Mouse (Mus musculus) lung, embryonic 15.5 days (tissue): Measurements from ENCODE around the gene Atxn2l. TPM values are rescaled to one million over a fixed set of nuclear protein-coding genes. Genes with fewer than 3 reads are reported as not detected.
"Not testable (repeated sequence)": the region's sequence is repeated elsewhere in the genome, so short reads cannot be mapped to it uniquely, and the experiment has no call there.

Experiments
- ATAC-seq: fragments of 200-750 bp; cut with Nextera tagmentation; 2 replicates; pipeline ENCODE4 v1.8.0; 2017; ENCODE audit warnings: moderate number of reproducible peaks, borderline replicate concordance; ENCODE audit not compliant: low FRiP score, low TSS enrichment; ENCODE audit errors: extremely low read depth
- H3K27ac ChIP-seq: fragments of 300-500 bp; sonication (generic); 2 replicates; pipeline ENCODE4 v1.5.1; 2015; ENCODE audit warnings: moderate library complexity, mild to moderate bottlenecking, inconsistent platforms
- H3K27me3 ChIP-seq: fragments of 300-500 bp; sonication (generic); 2 replicates; pipeline ENCODE4 v1.6.1; 2015; ENCODE audit warnings: inconsistent platforms
- H3K36me3 ChIP-seq: fragments of 300-500 bp; sonication (generic); 2 replicates; pipeline ENCODE4 v1.6.1; 2015; ENCODE audit warnings: inconsistent platforms
- H3K4me1 ChIP-seq: fragments of 300-500 bp; sonication (generic); 2 replicates; pipeline ENCODE4 v1.6.1; 2015; ENCODE audit warnings: inconsistent platforms
- H3K4me2 ChIP-seq: fragments of 300-500 bp; sonication (generic); 2 replicates; pipeline ENCODE4 v1.6.1; 2015; ENCODE audit warnings: inconsistent platforms, mild to moderate bottlenecking, moderate library complexity
- H3K4me3 ChIP-seq: fragments of 300-500 bp; sonication (generic); 2 replicates; pipeline ENCODE4 v1.5.1; 2015; ENCODE audit warnings: mild to moderate bottlenecking, inconsistent platforms
- H3K9ac ChIP-seq: fragments of 300-500 bp; sonication (generic); 2 replicates; pipeline ENCODE4 v1.6.1; 2015; ENCODE audit warnings: inconsistent platforms
- H3K9me3 ChIP-seq: fragments of 300-500 bp; sonication (generic); 2 replicates; pipeline ENCODE4 v1.6.1; 2016; ENCODE audit warnings: inconsistent platforms
- WGBS: fragments of 180-500 bp; shearing (Covaris S2); methylation state at CpG from one replicate; pipeline ENCODE4 v1.1.7; 2015; 5-methylcytosine and 5-hydroxymethylcytosine counted together
- polyA plus RNA-seq: library from polyadenylated mRNA; unstranded; fragments of >200 nt; fragmentation: Nextera tagmentation; extraction: Ambion mirVana; gene quantifications from 2 replicates; pipeline ENCODE4 v1.2.1, GENCODE M21; 2015

Gene Atxn2l
- polyA plus RNA-seq, 1 experiment from 2014 or later = 54.1 TPM

DNA sequence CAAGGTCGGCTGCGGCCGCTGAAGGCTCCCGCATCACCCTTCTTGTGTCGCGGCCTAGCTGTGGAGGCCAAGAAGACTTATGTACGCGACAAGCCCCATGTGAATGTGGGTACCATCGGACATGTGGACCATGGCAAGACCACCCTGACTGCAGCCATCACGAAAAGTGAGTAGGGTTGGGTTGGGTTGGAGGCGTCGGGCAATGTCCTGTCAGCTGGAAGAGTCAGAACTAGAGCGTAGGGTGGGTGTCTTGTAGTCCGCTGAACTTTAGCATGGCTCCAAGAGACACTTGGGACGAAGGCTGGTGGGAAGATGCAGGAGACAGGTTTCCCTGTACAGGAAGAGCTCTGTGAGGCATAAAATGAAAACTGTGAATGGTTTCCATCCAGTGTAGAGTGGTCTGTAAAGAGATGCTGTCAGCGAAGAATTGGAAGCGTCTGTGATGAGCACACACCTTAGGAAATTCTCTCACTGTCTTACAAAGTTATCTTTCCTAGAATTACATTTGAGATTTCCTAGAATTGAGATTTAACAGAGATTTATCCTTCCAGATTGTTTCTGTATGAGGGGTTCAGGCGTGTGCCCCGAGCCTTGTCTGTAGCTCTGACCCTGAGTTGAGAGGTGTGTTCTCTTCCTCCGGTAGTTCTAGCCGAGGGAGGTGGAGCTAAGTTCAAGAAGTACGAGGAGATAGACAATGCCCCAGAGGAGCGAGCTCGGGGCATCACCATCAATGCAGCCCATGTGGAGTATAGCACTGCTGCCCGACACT is 15.4 kb downstream of the Atxn2l start:
- Histone ChIP-seq H3K4me2 (peak overlapping the region; percentile 86), H3K36me3 (peaks cover 35% of the 10 kb centered on the region), H3K9ac (peak overlapping the region; percentile 80), H3K4me3 (peak overlapping the region; percentile 78), H3K4me1 (peaks cover 11% of the 10 kb centered on the region), H3K27ac (0 out of 2 replicates have a peak overlapping the region, but pooled peaks have one; percentile 51)
- H3K9me3 ChIP-seq, H3K27me3 ChIP-seq: not testable (repeated sequence)
- WGBS = 11% methylated on average over 25 of the region's 25 CpGs
- 0 out of 2 replicates have a peak, but pooled peaks have one; percentile 1 for ATAC-seq

DNA sequence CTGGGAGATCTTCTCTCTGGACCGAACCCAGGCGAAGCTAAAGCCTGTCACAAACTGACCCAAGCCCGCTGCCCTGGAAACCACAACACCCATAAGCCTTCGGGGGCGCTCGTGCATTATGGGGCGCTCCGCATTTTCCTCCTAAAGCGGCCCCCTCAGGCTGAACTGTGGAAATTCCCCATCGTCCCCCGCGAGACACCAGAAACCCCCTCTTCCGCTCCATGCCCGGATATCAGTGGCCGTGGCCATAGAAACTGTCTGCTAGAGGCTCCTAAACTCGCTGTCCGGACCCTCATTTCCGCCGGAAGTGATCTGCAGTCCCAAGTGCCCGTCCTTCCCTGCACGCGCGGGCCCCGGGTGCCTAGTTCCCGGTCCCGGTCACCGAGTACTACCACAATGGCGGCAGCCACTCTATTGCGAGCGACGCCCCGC is 16.2 kb downstream of the Atxn2l start, which contains the start of gene Tufm:
TSS of gene Tufm (plus strand) at position 310 of the 432 bp plus-strand sequence.
- Histone ChIP-seq H3K36me3 (peaks cover 28% of the 10 kb centered on the region), H3K4me1 (peaks cover 14% of the 10 kb centered on the region), H3K4me2 (peak within 1 kb of the TSS; percentile 86), H3K27ac (peak within 1 kb of the TSS; percentile 71), H3K4me3 (peak within 1 kb of the TSS; percentile 78), H3K27me3 (no peaks in the 10 kb centered on the region), H3K9ac (peak within 1 kb of the TSS; percentile 80), H3K9me3 (no peaks in the 10 kb centered on the region)
- WGBS = 0% methylated on average over 32 of the region's 32 CpGs
- ATAC-seq = peak; percentile 94

DNA sequence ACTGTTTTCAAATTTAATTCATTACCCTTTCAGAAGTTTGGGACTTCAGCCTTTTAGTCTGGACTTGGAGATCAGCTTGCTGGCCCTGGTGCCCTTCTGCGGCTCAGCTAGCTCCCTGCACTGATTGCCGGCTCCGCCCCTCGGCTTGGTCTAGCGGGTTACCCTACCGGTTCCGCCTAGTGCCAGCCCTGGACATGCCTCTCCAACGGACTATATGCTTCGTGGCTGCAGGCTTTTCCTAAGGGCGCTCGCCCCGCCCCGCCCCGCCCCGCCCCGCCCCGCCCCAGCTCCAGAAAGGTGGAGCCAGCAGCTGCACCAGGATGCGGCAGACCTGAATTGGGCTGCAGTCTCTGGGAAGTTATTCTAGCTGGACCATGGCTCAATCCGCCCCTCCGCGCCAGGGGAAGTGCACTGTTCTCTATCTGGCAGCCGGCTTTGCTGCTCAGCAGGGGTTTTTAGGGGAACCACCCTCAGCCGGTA is 20.8 kb downstream of the Atxn2l start:
- H3K9ac ChIP-seq = peak overlapping the region; percentile 55
- H3K27ac ChIP-seq = peak overlapping the region; percentile 84
- H3K4me1 ChIP-seq = peaks cover 5% of the 10 kb centered on the region
- peak overlapping the region; percentile 38 for H3K4me3 ChIP-seq
- no peaks in the 10 kb centered on the region for H3K9me3 ChIP-seq
- under 1% methylated on average over 23 of the region's 23 CpGs for WGBS
- H3K27me3 ChIP-seq = no peaks in the 10 kb centered on the region
- H3K4me2 ChIP-seq = peak overlapping the region; percentile 77
- no peaks in the 10 kb centered on the region for H3K36me3 ChIP-seq
- peak; percentile 92 for ATAC-seq

DNA sequence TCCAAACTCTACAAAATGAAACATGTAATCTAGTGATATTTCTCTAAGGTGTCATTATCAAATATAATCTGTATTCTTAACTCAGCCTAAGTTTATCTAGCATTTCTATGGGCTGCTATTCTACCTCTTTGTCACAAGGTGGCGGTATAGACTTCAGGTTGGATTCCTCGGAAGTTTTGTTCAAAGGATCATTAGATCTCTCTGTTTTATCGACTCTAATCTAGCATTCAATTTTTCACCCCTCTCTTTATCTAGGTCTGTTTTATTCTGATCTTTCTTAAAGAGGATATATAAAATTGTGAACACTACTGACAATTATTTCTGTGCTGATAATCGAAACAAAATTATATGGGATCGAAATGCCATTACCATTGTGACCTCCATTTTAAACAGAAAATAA is 21.5 kb downstream of the Atxn2l start:
- no peak for ATAC-seq
- H3K27me3 ChIP-seq = no peaks in the 10 kb centered on the region
- no peak overlapping the region for H3K4me3 ChIP-seq
- no peak overlapping the region; the same call in 1 of the 2 replicates for H3K4me2 ChIP-seq
- WGBS = 20% methylated on average over 5 of the region's 5 CpGs
- H3K36me3 ChIP-seq = no peaks in the 10 kb centered on the region
- H3K4me1 ChIP-seq = peaks cover 5% of the 10 kb centered on the region
- H3K27ac ChIP-seq = no peak overlapping the region
- H3K9me3 ChIP-seq = no peaks in the 10 kb centered on the region
- no peak overlapping the region for H3K9ac ChIP-seq

- WGBS = under 1% methylated on average over 52 of the region's 53 CpGs
- peak within 1 kb of the TSS; percentile 85 for H3K9ac ChIP-seq
- no peaks in the 10 kb centered on the region for H3K9me3 ChIP-seq
- ATAC-seq = peak; percentile 92
- peak within 1 kb of the TSS; percentile 76 for H3K4me3 ChIP-seq
- peaks cover 28% of the 10 kb centered on the region for H3K36me3 ChIP-seq
- peak within 1 kb of the TSS; percentile 93 for H3K27ac ChIP-seq
- peak within 1 kb of the TSS; percentile 80 for H3K4me2 ChIP-seq
- no peaks in the 10 kb centered on the region for H3K27me3 ChIP-seq
- peaks cover 20% of the 10 kb centered on the region for H3K4me1 ChIP-seq
Observed at GRCm38 (mm10) chr7:126474993-126475581, 28.1 kb downstream of the Atxn2l start, which contains the start of gene Sh2b1. Sh2b1 (minus strand) TSS chr7:126475424.

DNA sequence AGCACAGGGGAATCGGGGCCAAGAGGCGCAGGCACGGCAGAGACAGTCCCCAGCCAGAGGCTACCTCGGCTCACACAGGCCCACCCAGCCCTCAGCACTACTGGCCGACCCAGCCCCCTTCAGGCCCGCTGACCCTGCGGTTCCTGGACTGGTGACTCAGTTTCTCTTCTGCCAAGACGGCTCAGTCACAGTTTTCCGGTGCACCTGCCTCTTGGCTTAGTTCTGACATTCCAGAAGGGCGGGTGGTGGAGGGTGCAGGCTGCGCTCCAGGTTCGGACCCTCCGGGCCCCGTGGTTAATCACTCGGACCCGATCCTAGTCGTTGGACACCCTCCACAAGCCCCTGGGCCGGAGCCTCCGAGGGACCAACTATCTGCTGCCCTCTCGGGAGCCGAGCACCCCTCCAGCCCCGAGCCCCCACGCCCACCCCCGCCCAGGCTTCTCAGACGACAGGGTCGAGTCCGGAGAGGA is 28.7 kb downstream of the Atxn2l start:
- peak overlapping the region; percentile 85 for H3K9ac ChIP-seq
- peak overlapping the region; percentile 76 for H3K4me3 ChIP-seq
- WGBS = 2% methylated on average over 26 of the region's 27 CpGs
- peak overlapping the region; percentile 93 for H3K27ac ChIP-seq
- peak overlapping the region; percentile 80 for H3K4me2 ChIP-seq
- ATAC-seq = peak; percentile 33
- peaks cover 20% of the 10 kb centered on the region for H3K4me1 ChIP-seq
- no peaks in the 10 kb centered on the region for H3K27me3 ChIP-seq
- H3K36me3 ChIP-seq = peaks cover 32% of the 10 kb centered on the region
- H3K9me3 ChIP-seq = no peaks in the 10 kb centered on the region

GRCm38 (mm10) chr7:126473470-126474086 is 29.7 kb downstream of the Atxn2l start:
- H3K9me3 ChIP-seq = no peaks in the 10 kb centered on the region
- H3K27ac ChIP-seq = no peak overlapping the region
- no peaks in the 10 kb centered on the region for H3K27me3 ChIP-seq
- WGBS = 80% methylated on average over 9 of the region's 9 CpGs
- peak overlapping the region; percentile 76 for H3K4me3 ChIP-seq
- H3K9ac ChIP-seq = peak overlapping the region; percentile 85; the same call in 1 of the 2 replicates
- no peak for ATAC-seq
- H3K4me1 ChIP-seq = peaks cover 20% of the 10 kb centered on the region
- peaks cover 42% of the 10 kb centered on the region for H3K36me3 ChIP-seq
- peak overlapping the region; percentile 80 for H3K4me2 ChIP-seq

DNA sequence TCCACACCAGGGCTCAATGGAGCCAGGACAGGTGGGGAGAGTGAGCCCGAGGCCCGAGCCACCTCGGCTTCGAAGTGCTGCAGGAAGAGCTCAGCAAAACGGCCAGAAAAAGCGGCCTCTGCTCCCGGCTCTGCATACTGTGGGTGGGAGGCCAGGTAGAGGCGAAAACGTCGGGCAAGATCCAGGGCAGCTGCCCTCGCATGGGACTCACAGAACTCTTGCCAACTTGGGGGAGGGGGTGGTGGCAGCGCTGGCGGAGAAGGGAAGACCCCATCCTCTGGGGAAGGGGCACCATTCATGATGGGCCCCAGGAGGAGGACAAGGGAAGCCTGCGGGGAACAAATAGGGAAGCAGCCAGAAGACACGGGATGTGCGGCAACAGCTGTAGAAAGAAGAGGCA is 30.5 kb downstream of the Atxn2l start:
- no peaks in the 10 kb centered on the region for H3K27me3 ChIP-seq
- no peak overlapping the region for H3K27ac ChIP-seq
- H3K9ac ChIP-seq = no peak overlapping the region
- WGBS = 87% methylated on average over 16 of the region's 16 CpGs
- H3K4me3 ChIP-seq = no peak overlapping the region
- no peaks in the 10 kb centered on the region for H3K9me3 ChIP-seq
- H3K4me1 ChIP-seq = peaks cover 20% of the 10 kb centered on the region
- H3K4me2 ChIP-seq = peak overlapping the region; percentile 80; the same call in 1 of the 2 replicates
- peaks cover 51% of the 10 kb centered on the region for H3K36me3 ChIP-seq
- ATAC-seq = no peak

- H3K4me3 ChIP-seq = no peak overlapping the region
- H3K4me2 ChIP-seq = no peak overlapping the region
- peaks cover 20% of the 10 kb centered on the region for H3K4me1 ChIP-seq
- ATAC-seq = no peak
- no peak overlapping the region for H3K9ac ChIP-seq
- H3K9me3 ChIP-seq = no peaks in the 10 kb centered on the region
- 80% methylated on average over 13 of the region's 13 CpGs for WGBS
- H3K27me3 ChIP-seq = no peaks in the 10 kb centered on the region
- peaks cover 55% of the 10 kb centered on the region for H3K36me3 ChIP-seq
- no peak overlapping the region for H3K27ac ChIP-seq
Observed at GRCm38 (mm10) chr7:126472306-126472705, 30.9 kb downstream of the Atxn2l start.

DNA sequence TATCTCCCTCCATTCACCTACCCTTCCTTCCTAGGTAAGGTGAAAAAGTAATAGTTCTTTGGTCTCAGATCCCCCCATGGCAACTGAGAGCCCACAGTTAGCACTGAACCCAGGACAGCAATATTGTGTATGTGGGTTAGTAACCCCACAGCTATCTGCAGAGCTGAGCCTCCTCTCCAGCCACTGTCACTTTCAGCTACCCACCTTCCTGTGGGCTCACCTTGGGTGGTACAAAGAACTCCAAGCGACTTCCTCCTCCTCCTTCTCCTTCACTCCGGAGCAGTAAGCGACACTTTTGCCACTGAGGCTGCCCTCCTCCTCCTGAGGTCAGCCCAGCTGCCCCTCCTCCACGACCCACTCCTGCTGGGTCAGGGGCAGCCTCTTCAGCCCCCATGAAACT is 31.4 kb downstream of the Atxn2l start:
- Histone ChIP-seq H3K4me2 (no peak overlapping the region), H3K36me3 (peaks cover 59% of the 10 kb centered on the region)
- WGBS = 81% methylated on average over 4 of the region's 4 CpGs

DNA sequence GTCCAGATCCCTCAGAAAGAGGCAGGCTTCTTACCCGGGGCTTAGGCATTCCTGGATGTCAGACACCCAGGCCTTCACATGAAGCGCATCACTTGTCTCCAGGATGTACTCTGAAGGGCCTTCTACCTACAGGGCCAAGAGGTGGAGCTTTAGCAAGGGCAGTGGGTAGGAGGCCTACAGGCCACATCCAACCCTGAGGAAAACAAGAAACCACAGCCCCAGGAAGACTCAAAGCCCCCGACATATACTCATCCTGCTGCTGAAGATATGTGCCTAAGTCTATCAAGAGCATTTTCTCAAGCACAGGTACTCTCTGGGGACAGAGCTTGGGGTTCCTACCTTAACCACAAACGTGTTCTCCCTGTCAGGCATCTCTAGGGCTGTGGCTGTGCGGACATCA is 31.9 kb downstream of the Atxn2l start:
- Histone ChIP-seq H3K36me3 (peaks cover 64% of the 10 kb centered on the region), H3K9me3 (no peaks in the 10 kb centered on the region), H3K4me1 (peaks cover 20% of the 10 kb centered on the region), H3K4me2 (no peak overlapping the region), H3K9ac (no peak overlapping the region), H3K27me3 (no peaks in the 10 kb centered on the region), H3K27ac (no peak overlapping the region), H3K4me3 (no peak overlapping the region)
- 91% methylated on average over 5 of the region's 5 CpGs for WGBS
- no peak for ATAC-seq

More for the DNA sequence above, 31.4 kb downstream of the Atxn2l start:
- Histone ChIP-seq H3K9me3 (no peaks in the 10 kb centered on the region), H3K27me3 (no peaks in the 10 kb centered on the region), H3K9ac (no peak overlapping the region), H3K27ac (no peak overlapping the region), H3K4me3 (no peak overlapping the region), H3K4me1 (peaks cover 20% of the 10 kb centered on the region)
- no peak for ATAC-seq
